Mouse (Mus musculus) kidney, embryonic 15.5 days (tissue): Measurements from ENCODE around the gene Rph3al. TPM values are rescaled to one million over a fixed set of nuclear protein-coding genes. Genes with fewer than 3 reads are reported as not detected.

Source experiments
- ATAC-seq: fragments of 200-750 bp; cut with Nextera tagmentation; replicated peaks from 2 replicates; pipeline ENCODE4 v1.8.0; 2017; ENCODE audit warnings: moderate TSS enrichment; ENCODE audit not compliant: low FRiP score
- H3K27ac ChIP-seq: fragments of 300-500 bp; sonication (generic); 2 replicates; pipeline ENCODE4 v1.5.1; 2015; ENCODE audit warnings: mild to moderate bottlenecking, inconsistent platforms
- H3K27me3 ChIP-seq: fragments of 300-500 bp; sonication (generic); 2 replicates; pipeline ENCODE4 v1.6.1; 2015; ENCODE audit warnings: inconsistent platforms
- H3K36me3 ChIP-seq: fragments of 300-500 bp; sonication (generic); 2 replicates; pipeline ENCODE4 v1.6.1; 2015; ENCODE audit warnings: inconsistent platforms
- H3K4me1 ChIP-seq: fragments of 300-500 bp; sonication (generic); 2 replicates; pipeline ENCODE4 v1.6.1; 2015; ENCODE audit warnings: inconsistent platforms
- H3K4me2 ChIP-seq: fragments of 300-500 bp; sonication (generic); 2 replicates; pipeline ENCODE4 v1.6.1; 2015; ENCODE audit warnings: moderate library complexity, mild to moderate bottlenecking, inconsistent platforms
- H3K4me3 ChIP-seq: fragments of 300-500 bp; sonication (generic); replicated peaks from 2 replicates; pipeline ENCODE4 v1.5.1; 2015; ENCODE audit warnings: mild to moderate bottlenecking, inconsistent platforms
- H3K9ac ChIP-seq: fragments of 300-500 bp; sonication (generic); 2 replicates; pipeline ENCODE4 v1.6.1; 2015; ENCODE audit warnings: mild to moderate bottlenecking, inconsistent platforms
- H3K9me3 ChIP-seq: fragments of 300-500 bp; sonication (generic); replicated peaks from 2 replicates; pipeline ENCODE4 v1.6.1; 2016; ENCODE audit warnings: inconsistent platforms
- WGBS: fragments of 180-500 bp; shearing (Covaris S2); methylation state at CpG from one replicate; pipeline ENCODE4 v1.1.7; 2015; ENCODE audit warnings: mixed read lengths; 5-methylcytosine and 5-hydroxymethylcytosine counted together
- polyA plus RNA-seq: library from polyadenylated mRNA; unstranded; fragments of >200 nt; fragmentation: Nextera tagmentation; extraction: Ambion mirVana; gene quantifications from 2 replicates; pipeline ENCODE4 v1.2.1, GENCODE M21; 2015

Rph3al gene
- polyA plus RNA-seq, 1 experiment from 2014 or later = 14.5 TPM

GRCm38 (mm10) chr11:75947223-75947622 lies 9.0 kb upstream of the Rph3al start:
- H3K4me1 ChIP-seq = peaks cover 34% of the 10 kb centered on the region
- WGBS = 37% methylated on average over 5 of the region's 5 CpGs
- peak overlapping the region; percentile 57; the same call in 1 of the 2 replicates for H3K27ac ChIP-seq
- H3K4me3 ChIP-seq = no peak overlapping the region
- no peaks in the 10 kb centered on the region for H3K36me3 ChIP-seq
- H3K4me2 ChIP-seq = no peak overlapping the region
- H3K27me3 ChIP-seq = no peaks in the 10 kb centered on the region
- no peak overlapping the region for H3K9ac ChIP-seq
- H3K9me3 ChIP-seq = no peaks in the 10 kb centered on the region
- no peak; the same call in 1 of the 2 replicates for ATAC-seq

- Histone ChIP-seq H3K4me3 (no peak overlapping the region), H3K9ac (no peak overlapping the region), H3K36me3 (no peaks in the 10 kb centered on the region), H3K4me1 (peaks cover 37% of the 10 kb centered on the region), H3K9me3 (no peaks in the 10 kb centered on the region), H3K27me3 (no peaks in the 10 kb centered on the region), H3K4me2 (no peak overlapping the region), H3K27ac (no peak overlapping the region)
- WGBS = 38% methylated on average over 9 of the region's 9 CpGs
- no peak for ATAC-seq
These were observed 7.7 kb upstream of the Rph3al start for GRCm38 (mm10) chr11:75945805-75946450.

- Histone ChIP-seq H3K36me3 (no peaks in the 10 kb centered on the region), H3K27me3 (no peaks in the 10 kb centered on the region), H3K4me1 (peaks cover 59% of the 10 kb centered on the region), H3K9ac (peak overlapping the region; percentile 19; the same call in 1 of the 2 replicates), H3K4me2 (peak overlapping the region; percentile 42), H3K27ac (peak overlapping the region; percentile 89), H3K9me3 (no peaks in the 10 kb centered on the region), H3K4me3 (peak overlapping the region; percentile 25)
- peak; percentile 84 for ATAC-seq
- WGBS = 15% methylated on average over 6 of the region's 6 CpGs
These were observed 808 bp downstream of the Rph3al start for GRCm38 (mm10) chr11:75937370-75937871.

GRCm38 (mm10) chr11:75935819-75936430 lies 2.3 kb downstream of the Rph3al start:
- 46% methylated on average over 7 of the region's 7 CpGs for WGBS
- Histone ChIP-seq H3K27ac (peak overlapping the region; percentile 83), H3K4me1 (peaks cover 64% of the 10 kb centered on the region), H3K4me3 (no peak overlapping the region), H3K9ac (no peak overlapping the region), H3K9me3 (no peaks in the 10 kb centered on the region), H3K27me3 (no peaks in the 10 kb centered on the region), H3K4me2 (no peak overlapping the region), H3K36me3 (no peaks in the 10 kb centered on the region)
- ATAC-seq = peak; percentile 13; the same call in 1 of the 2 replicates

- WGBS = 87% methylated on average over 6 of the region's 6 CpGs
- Histone ChIP-seq H3K4me3 (no peak overlapping the region), H3K4me2 (no peak overlapping the region), H3K9me3 (no peaks in the 10 kb centered on the region), H3K36me3 (no peaks in the 10 kb centered on the region), H3K4me1 (peaks cover 71% of the 10 kb centered on the region), H3K9ac (no peak overlapping the region), H3K27me3 (no peaks in the 10 kb centered on the region), H3K27ac (peak overlapping the region; percentile 83)
- ATAC-seq = no peak
These were observed 3.8 kb downstream of the Rph3al start for GRCm38 (mm10) chr11:75934425-75934824.

GRCm38 (mm10) chr11:75933371-75933770 lies 4.9 kb downstream of the Rph3al start:
- Histone ChIP-seq H3K27ac (no peak overlapping the region), H3K27me3 (no peaks in the 10 kb centered on the region), H3K36me3 (no peaks in the 10 kb centered on the region), H3K4me2 (no peak overlapping the region), H3K9me3 (no peaks in the 10 kb centered on the region), H3K4me1 (peaks cover 66% of the 10 kb centered on the region), H3K4me3 (no peak overlapping the region), H3K9ac (no peak overlapping the region)
- 73% methylated on average over 5 of the region's 5 CpGs for WGBS
- ATAC-seq = no peak

GRCm38 (mm10) chr11:75930911-75931678 lies 7.1 kb downstream of the Rph3al start:
- WGBS = 18% methylated on average over 11 of the region's 11 CpGs
- no peak for ATAC-seq

GRCm38 (mm10) chr11:75930208-75930607 lies 8.0 kb downstream of the Rph3al start:
- Histone ChIP-seq H3K4me3 (no peak overlapping the region), H3K4me2 (no peak overlapping the region), H3K4me1 (peaks cover 57% of the 10 kb centered on the region), H3K9ac (no peak overlapping the region), H3K27ac (no peak overlapping the region), H3K27me3 (no peaks in the 10 kb centered on the region), H3K36me3 (no peaks in the 10 kb centered on the region), H3K9me3 (no peaks in the 10 kb centered on the region)
- ATAC-seq = no peak
- 66% methylated on average over 9 of the region's 9 CpGs for WGBS

More at GRCm38 (mm10) chr11:75930911-75931678, 7.1 kb downstream of the Rph3al start:
- Histone ChIP-seq H3K36me3 (no peaks in the 10 kb centered on the region), H3K9me3 (no peaks in the 10 kb centered on the region), H3K27me3 (no peaks in the 10 kb centered on the region), H3K9ac (no peak overlapping the region), H3K27ac (peak overlapping the region; percentile 61), H3K4me3 (no peak overlapping the region), H3K4me2 (no peak overlapping the region), H3K4me1 (peaks cover 57% of the 10 kb centered on the region)

- 89% methylated on average over 2 of the region's 2 CpGs for WGBS
- H3K9me3 ChIP-seq = no peaks in the 10 kb centered on the region
- no peak overlapping the region for H3K4me2 ChIP-seq
- no peak overlapping the region for H3K4me3 ChIP-seq
- no peak for ATAC-seq
- no peak overlapping the region for H3K27ac ChIP-seq
- H3K36me3 ChIP-seq = no peaks in the 10 kb centered on the region
- no peaks in the 10 kb centered on the region for H3K27me3 ChIP-seq
- peaks cover 41% of the 10 kb centered on the region for H3K4me1 ChIP-seq
- H3K9ac ChIP-seq = no peak overlapping the region
These were observed 10.3 kb downstream of the Rph3al start for GRCm38 (mm10) chr11:75927881-75928280.

- WGBS = 48% methylated on average over 13 of the region's 13 CpGs
- H3K4me1 ChIP-seq = peaks cover 43% of the 10 kb centered on the region
- H3K27ac ChIP-seq = peak overlapping the region; percentile 42; the same call in 1 of the 2 replicates
- no peak overlapping the region for H3K4me2 ChIP-seq
- H3K36me3 ChIP-seq = no peaks in the 10 kb centered on the region
- no peak overlapping the region for H3K4me3 ChIP-seq
- ATAC-seq = peak; percentile 49; the same call in 1 of the 2 replicates
- H3K27me3 ChIP-seq = no peaks in the 10 kb centered on the region
- H3K9ac ChIP-seq = no peak overlapping the region
- no peaks in the 10 kb centered on the region for H3K9me3 ChIP-seq
These were observed 11.6 kb downstream of the Rph3al start for GRCm38 (mm10) chr11:75926431-75927312.

GRCm38 (mm10) chr11:75925801-75926200 lies 12.4 kb downstream of the Rph3al start:
- Histone ChIP-seq H3K4me1 (peaks cover 35% of the 10 kb centered on the region), H3K4me3 (no peak overlapping the region), H3K36me3 (no peaks in the 10 kb centered on the region), H3K9me3 (no peaks in the 10 kb centered on the region), H3K27me3 (no peaks in the 10 kb centered on the region), H3K4me2 (no peak overlapping the region), H3K27ac (0 out of 2 replicates have a peak overlapping the region, but pooled peaks have one; percentile 42), H3K9ac (no peak overlapping the region)
- ATAC-seq = no peak
- WGBS = 30% methylated on average over 7 of the region's 7 CpGs
